Mouse (Mus musculus) adrenal gland, postnatal 14 days (tissue): Measurements from ENCODE around the gene Gm42906. TPM values are rescaled to one million over a fixed set of nuclear protein-coding genes. Genes with fewer than 3 reads are reported as not detected.

Source experiments
- DNase-seq: peaks from one replicate; pipeline ENCODE4 v3.0.0; 2021; ENCODE audit warnings: mixed read lengths
- total RNA-seq: library from RNA; stranded (reverse); gene quantifications from 2 replicates; pipeline ENCODE4 v1.2.3, GENCODE M21; 2021

The Gm42906 gene
- total RNA-seq, 1 experiment from 2014 or later, result not detected

- no peak for DNase-seq
Measured at GRCm38 (mm10) chr5:151394690-151395089, 33.3 kb downstream of the Gm42906 start.

- DNase-seq, result peak; percentile 9
Measured at GRCm38 (mm10) chr5:151393821-151394662, 33.9 kb downstream of the Gm42906 start.

- no peak for DNase-seq
Measured at GRCm38 (mm10) chr5:151389827-151390226, 38.1 kb downstream of the Gm42906 start.

DNA sequence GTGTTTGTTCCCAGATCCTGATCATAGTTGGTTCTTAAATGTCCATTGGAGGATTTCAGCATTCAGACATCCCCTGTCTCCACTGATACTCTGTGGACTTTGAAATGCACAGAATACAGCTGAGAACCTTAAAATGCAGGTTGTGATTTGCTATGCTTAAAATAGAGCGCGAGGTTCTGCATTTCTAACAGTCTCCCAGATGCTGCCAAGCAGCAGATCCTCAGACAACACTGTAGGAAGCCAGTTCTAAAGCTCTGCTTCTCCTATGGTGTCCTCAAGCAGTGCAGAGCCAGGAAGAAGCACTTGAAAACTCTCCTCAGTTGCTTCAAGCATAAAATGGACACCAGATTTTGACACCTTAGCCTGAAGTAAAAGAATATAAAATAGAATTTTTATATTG is 48.1 kb downstream of the Gm42906 start:
- DNase-seq, result no peak

DNA sequence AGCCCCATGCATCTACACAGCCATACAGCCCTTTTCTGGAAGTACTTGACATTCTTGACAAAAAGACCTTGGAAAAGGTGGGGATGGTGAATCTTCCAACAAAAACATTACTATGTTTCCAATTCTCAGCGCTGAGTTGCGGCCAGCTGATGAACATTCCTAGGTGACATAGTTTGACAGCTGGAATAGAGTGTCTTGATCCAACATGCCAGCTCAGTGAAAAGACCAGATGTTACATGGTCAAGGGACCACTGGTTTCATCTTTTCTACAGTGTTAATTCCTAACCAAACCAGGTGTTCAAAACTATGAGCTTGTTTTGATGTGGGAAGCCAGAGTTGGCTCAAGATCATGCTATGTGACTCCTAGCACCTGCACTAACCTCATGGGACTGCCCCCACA is 48.8 kb downstream of the Gm42906 start:
- DNase-seq, result no peak

GRCm38 (mm10) chr5:151376931-151377330 is 51.0 kb downstream of the Gm42906 start:
- no peak for DNase-seq

GRCm38 (mm10) chr5:151374825-151375224 is 53.1 kb downstream of the Gm42906 start:
- no peak for DNase-seq

DNA sequence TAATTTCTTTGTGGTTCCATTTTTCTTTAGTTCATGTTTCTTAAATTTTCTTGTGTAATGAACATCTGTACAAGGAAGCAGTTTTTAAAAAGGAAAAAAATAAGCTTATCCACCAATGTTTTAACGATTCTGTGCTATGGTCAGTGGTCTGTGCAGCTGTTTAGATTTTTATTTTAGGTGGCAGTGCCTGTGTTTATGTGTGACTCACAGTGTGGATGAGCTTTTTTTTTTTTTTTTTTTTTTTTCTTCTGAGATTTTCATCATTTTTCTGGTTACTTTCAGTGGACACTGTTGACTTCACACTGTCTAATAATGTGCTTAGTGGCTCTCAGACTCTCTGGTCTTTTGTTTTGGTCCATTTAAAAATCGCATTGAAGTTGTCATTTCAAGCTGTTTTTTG is 56.8 kb downstream of the Gm42906 start:
- no peak for DNase-seq

DNA sequence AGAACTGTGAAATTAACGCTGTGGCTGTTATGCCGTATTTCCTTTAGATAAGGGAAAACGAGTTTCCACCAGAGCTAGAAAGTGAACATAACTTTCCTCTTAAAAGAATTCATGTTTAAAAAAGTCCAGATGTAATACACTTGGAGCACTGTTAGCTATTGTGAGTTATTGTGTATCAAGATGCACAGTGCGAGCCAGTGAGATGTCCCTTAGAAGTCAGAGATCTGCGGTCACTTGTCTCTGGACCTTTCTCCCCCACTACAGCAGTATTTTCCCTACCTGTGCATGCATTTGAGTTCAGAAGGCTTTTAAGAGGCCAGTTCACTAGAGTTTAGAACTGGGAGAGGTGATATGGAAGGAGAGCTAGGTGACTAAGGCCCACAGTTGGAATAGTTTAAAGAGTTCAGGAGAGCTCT is 58.6 kb downstream of the Gm42906 start:
- DNase-seq, result peak; percentile 12

DNA sequence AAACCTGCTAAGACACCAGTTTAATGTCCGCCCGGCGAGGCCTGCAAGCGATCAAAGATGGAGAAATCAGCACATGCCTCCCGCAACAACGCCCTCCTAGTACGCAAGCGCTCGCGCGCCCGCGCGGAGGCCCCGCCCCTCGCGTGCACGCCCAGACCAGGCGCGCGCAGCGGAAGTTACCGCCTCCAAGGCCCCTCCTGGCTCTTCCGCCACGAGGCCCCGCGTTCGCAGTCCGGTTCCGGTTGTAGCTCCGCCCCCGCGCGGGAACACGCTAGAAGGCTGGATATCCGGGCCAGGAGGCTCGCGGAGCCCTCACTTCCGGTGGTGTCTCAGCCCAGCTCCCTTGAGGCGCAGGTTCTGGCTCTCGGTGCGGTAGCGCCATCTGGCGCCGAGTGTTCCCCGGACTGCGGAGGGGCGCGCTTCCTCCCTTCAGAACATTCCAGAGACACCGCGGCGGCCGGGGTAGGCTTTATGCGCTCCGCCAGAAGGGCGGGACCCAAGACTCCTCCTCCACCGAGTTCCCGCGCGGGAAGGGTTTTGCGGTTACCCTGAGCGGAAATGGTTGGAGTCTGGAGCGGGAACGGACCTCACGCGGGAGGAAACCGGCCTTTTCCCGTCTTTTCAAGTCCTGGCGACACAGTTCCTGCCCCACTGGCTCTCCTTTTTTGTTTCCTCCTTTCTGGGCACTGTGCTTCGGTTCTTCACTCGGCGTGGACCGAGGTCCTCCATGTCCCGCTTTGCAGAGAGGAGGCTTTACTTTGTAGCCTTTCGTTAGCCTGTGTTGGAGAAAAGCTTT is 59.4 kb downstream of the Gm42906 start:
- peak; percentile 100 for DNase-seq

GRCm38 (mm10) chr5:151367881-151368394 is 60.0 kb downstream of the Gm42906 start:
- peak; percentile 67 for DNase-seq

DNA sequence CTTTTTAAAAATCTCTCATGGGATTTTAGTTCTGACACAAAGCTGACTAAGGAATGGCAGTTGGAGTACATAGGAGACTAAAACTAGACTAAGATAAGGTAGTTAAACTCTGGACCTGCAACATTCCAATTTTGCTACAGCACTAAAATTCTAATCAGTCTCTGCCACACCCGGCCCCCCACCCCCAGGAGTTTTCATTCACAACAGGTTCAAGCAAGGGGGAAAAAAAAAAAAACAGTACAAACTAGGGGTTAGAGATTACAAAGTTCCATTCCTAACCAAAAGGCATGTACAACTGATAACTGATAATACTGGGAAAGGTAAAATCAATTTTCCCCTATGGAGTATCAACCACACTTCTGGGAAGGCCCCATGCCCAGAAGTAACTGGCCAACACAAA is 60.6 kb downstream of the Gm42906 start:
- no peak for DNase-seq

DNA sequence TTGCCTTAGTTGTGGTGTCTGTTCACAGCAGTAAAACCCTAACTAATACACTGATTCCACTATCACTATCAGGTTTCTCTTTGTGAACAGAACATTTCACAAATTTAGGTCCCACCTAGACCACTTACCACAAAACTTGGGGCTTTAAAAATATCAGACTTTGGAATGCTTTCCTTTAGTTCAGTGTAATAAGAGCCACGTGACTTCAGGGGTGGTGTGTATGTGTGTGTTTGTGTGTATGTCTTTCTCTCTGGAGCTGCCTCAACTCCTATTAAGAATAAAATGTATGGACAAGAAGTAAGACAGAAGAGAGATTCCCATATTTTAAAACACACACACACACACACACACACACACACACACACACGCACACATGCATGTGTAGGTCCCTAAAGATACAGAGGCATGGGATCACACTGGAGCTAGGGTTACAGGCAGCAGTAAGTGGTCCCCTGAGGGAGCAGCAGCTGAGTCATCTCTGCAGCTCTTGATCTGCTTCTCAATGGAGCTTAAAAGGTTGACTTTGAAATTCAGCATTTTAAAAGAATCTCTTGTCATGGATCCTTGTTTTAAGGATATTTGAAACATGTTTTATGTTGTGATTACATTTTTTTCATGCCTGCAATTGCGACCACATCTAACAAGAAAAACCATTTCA is 64.5 kb downstream of the Gm42906 start:
- no peak for DNase-seq

DNA sequence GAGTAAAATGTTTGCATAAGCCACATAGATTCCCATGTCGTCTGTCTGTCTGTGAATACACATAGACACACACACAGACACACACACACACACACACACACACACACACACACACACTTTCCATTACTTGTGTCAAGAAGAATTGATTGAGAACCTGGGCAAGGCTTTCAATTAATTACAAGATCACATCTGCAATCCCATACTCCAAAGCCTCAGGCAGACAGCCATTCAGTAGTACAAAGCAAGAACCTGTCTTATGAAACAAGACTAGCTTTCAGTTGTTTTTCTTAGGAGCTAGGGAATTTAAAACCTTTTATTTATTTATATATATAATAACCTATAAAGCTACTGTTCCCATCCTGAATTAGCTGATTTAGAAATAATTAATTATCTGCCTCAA is 78.3 kb downstream of the Gm42906 start:
- no peak for DNase-seq

GRCm38 (mm10) chr5:151348418-151348817 is 79.5 kb downstream of the Gm42906 start:
- no peak for DNase-seq

DNA sequence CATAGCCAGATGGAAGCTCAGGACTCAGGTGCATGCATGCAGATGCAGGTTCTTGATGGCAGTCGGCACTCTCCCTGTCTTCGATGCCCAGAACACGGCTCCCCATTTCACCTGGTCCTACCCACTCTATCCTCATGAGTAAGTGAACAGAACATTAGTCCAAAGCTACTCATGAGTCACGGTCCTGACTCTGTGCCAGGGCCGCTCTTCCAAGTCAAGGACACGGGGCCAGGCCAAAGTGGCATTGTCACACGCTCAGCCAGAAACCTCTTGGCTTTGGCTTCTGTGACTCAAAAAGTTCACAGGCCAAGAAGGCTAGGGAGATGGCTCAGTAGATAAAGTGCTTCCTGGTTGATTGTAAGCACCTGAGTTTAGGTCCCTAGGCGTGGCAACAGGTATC is 81.3 kb downstream of the Gm42906 start:
- peak; percentile 92 for DNase-seq

DNA sequence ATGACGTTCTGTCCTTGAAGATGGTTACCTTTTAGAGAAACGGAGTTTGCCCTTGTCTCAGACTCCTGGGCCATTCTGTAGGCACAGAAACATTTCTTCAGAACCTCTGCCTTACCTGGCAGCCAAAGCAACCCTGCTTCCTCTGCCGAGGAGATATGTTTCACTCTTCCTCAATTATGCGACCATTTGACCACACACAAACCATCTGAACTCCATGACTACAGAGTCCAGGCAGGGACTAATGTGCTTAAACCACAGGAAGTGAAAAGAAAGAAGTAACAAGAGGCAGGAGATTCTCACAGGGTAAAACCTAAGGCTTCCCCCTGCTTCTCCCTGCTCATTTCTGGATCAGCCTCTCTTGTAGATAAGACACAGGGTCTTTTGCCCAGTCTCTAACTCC is 83.2 kb downstream of the Gm42906 start:
- DNase-seq, result no peak

DNA sequence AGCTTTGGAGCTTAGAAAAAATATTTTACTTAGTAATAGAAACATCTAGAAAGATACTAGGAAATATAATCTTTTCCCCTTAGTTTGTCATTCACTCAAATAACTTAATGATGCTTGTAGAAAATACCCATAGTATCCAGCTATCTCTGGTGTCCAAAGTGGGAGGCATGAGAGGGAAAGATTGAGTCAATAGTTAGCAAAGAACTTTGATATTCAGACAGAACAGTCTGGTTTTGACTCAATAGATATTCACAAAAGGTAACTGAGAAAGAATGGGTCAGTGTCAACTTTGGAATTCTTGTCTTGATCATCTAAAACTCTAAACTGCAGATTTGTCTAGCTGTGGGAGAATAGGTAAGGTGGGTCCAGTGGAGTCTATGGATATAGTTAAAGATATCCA is 94.3 kb downstream of the Gm42906 start:
- no peak for DNase-seq

DNA sequence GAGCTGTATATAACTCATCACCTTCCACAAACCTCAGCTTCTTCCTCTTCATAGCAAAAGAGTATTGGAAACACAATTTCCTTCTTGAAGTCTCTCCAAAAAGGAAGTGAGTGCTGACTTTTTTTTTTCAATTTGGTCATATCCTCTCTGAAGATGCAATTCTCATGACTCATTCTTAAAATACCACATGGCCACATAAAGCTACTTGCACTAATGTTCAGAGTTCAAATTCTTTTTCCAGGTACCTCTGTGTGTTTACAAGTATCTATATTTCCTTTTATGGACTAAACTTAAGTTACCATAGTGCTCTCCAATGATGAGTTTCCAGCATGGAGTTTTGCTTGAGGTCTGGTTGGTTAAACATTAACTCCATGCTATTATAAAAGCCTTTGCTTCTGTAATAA is 94.8 kb downstream of the Gm42906 start:
- DNase-seq, result no peak

DNA sequence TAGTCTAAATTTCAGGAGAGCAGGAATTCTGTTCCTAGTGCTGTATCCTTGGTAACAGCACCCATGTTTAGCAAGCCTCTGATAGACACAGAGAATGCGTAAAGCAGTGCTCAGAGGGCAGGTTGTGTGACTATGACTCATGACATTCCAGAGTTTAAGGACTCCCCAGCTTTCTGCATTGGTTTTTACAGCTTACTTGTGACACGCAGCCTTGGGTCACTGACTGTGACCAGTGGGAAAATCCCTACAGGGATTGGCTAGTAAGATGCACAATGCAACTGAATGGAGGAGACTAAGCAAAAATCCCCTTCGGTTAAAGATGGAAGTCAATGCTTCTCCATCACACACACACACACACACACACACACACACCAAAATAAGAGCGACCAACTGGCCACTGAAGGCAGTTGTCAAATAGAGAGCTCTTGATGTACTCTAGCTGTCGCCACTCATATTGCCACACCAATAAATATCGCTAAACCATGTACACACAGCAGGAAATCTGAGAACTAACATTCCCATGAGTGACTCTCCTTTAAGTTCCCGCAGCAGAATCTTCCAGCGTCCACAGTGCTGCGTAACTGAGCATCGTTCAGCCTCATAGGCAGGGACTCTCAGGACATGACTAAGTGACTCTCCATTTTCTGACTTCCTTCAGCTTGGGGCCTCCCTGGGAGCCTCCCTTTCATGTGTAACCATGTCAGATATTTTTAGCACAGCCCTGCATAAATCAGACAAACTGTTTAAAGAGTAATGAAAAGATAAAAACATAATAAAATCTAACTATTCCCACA is 112.0 kb downstream of the Gm42906 start:
- DNase-seq, result peak; percentile 18

DNA sequence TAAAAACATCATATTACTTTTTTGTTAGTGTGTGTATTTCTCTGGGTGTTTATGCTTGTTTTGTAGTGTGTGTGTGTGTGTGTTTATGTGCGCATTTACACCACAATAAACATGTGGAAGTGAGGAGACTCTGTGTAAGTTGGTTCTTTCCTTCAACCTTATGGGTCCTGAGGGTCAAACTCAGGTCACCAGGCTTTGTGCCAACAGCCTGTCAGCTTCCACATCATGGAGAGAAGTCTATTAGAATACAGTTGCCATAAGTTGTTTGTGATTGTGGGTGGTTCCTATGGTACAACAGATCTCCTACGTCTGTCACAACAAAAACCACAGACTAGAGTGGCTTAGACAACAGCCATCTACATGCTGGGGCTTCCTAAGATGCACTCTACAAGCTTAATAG is 127.7 kb downstream of the Gm42906 start:
- DNase-seq, result no peak

DNA sequence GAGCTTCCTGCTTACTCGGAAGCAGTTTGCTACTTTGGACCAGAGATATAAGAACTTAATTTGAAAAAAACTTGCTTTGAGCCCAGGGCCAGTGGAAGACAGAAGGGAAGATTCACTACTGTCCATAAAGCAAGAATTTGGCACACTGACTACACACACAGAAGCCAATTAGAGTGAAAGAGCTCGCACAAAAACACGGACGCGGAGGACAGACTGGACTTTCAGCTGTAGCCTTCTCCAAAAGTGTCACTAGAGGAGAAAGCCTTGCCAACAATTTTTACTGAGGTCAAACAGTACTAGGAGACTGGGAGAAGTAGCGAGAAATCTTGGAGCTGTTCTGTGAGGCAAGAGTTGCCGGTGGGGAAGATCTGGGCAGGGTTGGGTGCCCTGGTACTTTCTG is 128.4 kb downstream of the Gm42906 start:
- peak; percentile 34 for DNase-seq
